Mouse (Mus musculus): ENCODE results near the gene Slc12a3. TPM values are rescaled to one million over a fixed set of nuclear protein-coding genes. Genes with fewer than 3 reads are reported as not detected.

Gene Slc12a3
- polyA plus RNA-seq, 1 experiment, result 0.22 TPM

DNA sequence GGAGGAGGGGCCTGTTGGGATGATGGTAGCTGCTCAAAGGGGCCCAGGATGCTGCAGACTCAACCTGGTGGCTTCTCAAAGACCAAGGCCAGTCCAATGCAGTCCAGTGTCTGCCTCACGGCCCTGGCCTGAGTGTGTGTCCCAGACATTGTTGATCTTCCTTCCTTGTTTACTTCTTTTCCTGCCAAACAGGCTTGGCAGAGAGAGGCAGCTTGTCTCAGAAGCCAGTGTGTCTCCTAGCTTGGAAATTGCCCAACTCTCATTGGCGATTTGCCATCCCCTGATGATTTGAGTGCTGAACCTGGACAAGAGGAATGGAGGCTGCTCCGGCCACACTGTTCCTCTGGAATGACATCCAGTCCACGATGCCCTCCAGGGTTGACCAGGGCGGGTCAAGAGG is 29.5 kb downstream of the Slc12a3 start:
- no peak for TF ChIP-seq CTCF (IDR thresholded peaks at IDR 0.05; ENCODE audit: extremely low read depth, insufficient read length, insufficient replicate concordance, low read depth, low read length)
- no peak for TF ChIP-seq POLR2A (IDR thresholded peaks at IDR 0.05; ENCODE audit: low read depth, low read length)
- H3K4me1 ChIP-seq (ENCODE audit: control insufficient read depth, insufficient read depth, insufficient read length, low read length), result peaks cover 51% of the 10 kb centered on the region; the same call in 1 of the 2 replicates
- H3K27ac ChIP-seq (ENCODE audit: insufficient read depth, low read depth, low read length), result peak overlapping the region; percentile 17; the same call in 1 of the 2 replicates
- 25% methylated on average over 5 of the region's 5 CpGs for WGBS
- H3K36me3 ChIP-seq (ENCODE audit: control insufficient read depth, insufficient read depth, low read length), result no peaks in the 10 kb centered on the region
- no peak overlapping the region for H3K4me3 ChIP-seq (ENCODE audit: low read depth, low read length)
- no peaks in the 10 kb centered on the region for H3K27me3 ChIP-seq (ENCODE audit: control insufficient read depth, insufficient read depth, low read length)

DNA sequence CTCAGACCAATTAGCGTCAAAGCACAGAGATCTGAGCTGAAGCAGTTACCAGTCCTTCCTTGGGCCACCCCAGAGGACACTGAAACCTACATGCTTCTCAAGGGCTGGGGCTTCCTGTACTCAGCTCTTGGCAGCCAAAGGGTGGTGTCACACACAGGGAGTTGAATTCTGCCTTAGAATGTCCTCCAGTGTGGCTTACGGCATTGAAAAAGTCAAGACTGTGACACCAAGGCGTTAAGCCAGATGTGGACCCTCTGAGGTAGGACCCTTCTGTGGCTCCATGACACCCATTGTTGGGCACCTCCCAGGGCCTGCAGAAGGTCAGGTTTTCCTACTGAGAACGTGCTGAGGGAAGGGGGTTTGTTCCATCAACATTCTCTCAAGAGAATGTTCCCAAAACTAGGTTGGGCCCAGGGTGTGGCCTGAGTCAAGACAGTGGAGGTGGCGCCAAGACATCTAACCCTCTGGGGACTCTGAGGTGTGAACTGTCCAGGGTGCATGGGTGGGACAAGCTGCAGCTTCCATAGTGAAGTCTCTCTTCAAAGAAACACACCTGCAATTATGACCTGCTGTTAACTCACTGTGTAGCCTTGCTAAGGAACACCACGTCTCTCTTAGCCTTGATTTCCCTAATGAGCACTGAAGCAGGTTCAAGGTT is 32.9 kb downstream of the Slc12a3 start:
- Histone ChIP-seq H3K4me3 (ENCODE audit: low read depth, low read length) (no peak overlapping the region), H3K4me1 (ENCODE audit: control insufficient read depth, insufficient read depth, insufficient read length, low read length) (peaks cover 58% of the 10 kb centered on the region), H3K36me3 (ENCODE audit: control insufficient read depth, insufficient read depth, low read length) (no peaks in the 10 kb centered on the region), H3K27me3 (ENCODE audit: control insufficient read depth, insufficient read depth, low read length) (no peaks in the 10 kb centered on the region), H3K27ac (ENCODE audit: insufficient read depth, low read depth, low read length) (peak overlapping the region; percentile 75)
- 57% methylated on average over 6 of the region's 6 CpGs for WGBS
- no peak for TF ChIP-seq POLR2A (IDR thresholded peaks at IDR 0.05; ENCODE audit: low read depth, low read length)
- no peak for TF ChIP-seq CTCF (IDR thresholded peaks at IDR 0.05; ENCODE audit: extremely low read depth, insufficient read length, insufficient replicate concordance, low read depth, low read length)

- Histone ChIP-seq H3K27me3 (ENCODE audit: control insufficient read depth, insufficient read depth, low read length) (no peaks in the 10 kb centered on the region), H3K4me3 (ENCODE audit: low read depth, low read length) (no peak overlapping the region), H3K36me3 (ENCODE audit: control insufficient read depth, insufficient read depth, low read length) (no peaks in the 10 kb centered on the region), H3K27ac (ENCODE audit: insufficient read depth, low read depth, low read length) (peak overlapping the region; percentile 96), H3K4me1 (ENCODE audit: control insufficient read depth, insufficient read depth, insufficient read length, low read length) (peaks cover 58% of the 10 kb centered on the region)
- TF ChIP-seq CTCF (IDR thresholded peaks at IDR 0.05; ENCODE audit: extremely low read depth, insufficient read length, insufficient replicate concordance, low read depth, low read length) (no peak), POLR2A (IDR thresholded peaks at IDR 0.05; ENCODE audit: low read depth, low read length) (0 out of 2 replicates have a peak, but pooled peaks have one; percentile 5)
- WGBS, result 13% methylated on average over 7 of the region's 7 CpGs
These were observed 33.7 kb downstream of the Slc12a3 start for GRCm38 (mm10) chr8:94362607-94363239.

DNA sequence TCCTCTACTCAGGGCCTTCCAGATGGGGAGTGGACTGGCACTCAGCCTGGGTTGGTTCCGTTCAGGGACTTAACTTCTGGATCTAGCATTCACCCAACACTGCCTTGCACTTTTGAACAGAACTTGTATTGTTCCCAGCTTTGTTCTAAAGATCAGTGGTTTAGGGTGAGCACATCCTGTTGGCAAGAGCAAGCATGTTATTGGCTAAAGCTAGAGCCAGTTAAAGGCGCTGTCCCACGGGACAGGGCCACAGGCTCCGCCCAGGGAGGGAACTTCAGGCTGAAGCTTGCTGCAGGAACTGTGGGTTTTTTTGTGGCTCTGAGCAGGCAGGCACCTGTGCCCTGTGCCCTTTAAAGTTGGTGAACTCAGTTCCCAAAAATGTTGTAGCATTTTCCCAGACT is 34.3 kb downstream of the Slc12a3 start:
- peak overlapping the region; percentile 96 for H3K27ac ChIP-seq (ENCODE audit: insufficient read depth, low read depth, low read length)
- TF ChIP-seq POLR2A (IDR thresholded peaks at IDR 0.05; ENCODE audit: low read depth, low read length) (peak; percentile 51; the same call in 1 of the 2 replicates), CTCF (IDR thresholded peaks at IDR 0.05; ENCODE audit: extremely low read depth, insufficient read length, insufficient replicate concordance, low read depth, low read length) (peak; percentile 6; the same call in 1 of the 2 replicates)
- H3K36me3 ChIP-seq (ENCODE audit: control insufficient read depth, insufficient read depth, low read length), result no peaks in the 10 kb centered on the region
- no peak overlapping the region for H3K4me3 ChIP-seq (ENCODE audit: low read depth, low read length)
- H3K4me1 ChIP-seq (ENCODE audit: control insufficient read depth, insufficient read depth, insufficient read length, low read length), result peaks cover 58% of the 10 kb centered on the region
- 3% methylated on average over 4 of the region's 4 CpGs for WGBS
- H3K27me3 ChIP-seq (ENCODE audit: control insufficient read depth, insufficient read depth, low read length), result no peaks in the 10 kb centered on the region

- Histone ChIP-seq H3K4me3 (ENCODE audit: low read depth, low read length) (no peak overlapping the region), H3K27ac (ENCODE audit: insufficient read depth, low read depth, low read length) (peak overlapping the region; percentile 96), H3K27me3 (ENCODE audit: control insufficient read depth, insufficient read depth, low read length) (no peaks in the 10 kb centered on the region)
These were observed 34.9 kb downstream of the Slc12a3 start for GRCm38 (mm10) chr8:94363906-94364305.

GRCm38 (mm10) chr8:94364686-94365312 is 35.8 kb downstream of the Slc12a3 start:
- Histone ChIP-seq H3K4me3 (ENCODE audit: low read depth, low read length) (no peak overlapping the region), H3K4me1 (ENCODE audit: control insufficient read depth, insufficient read depth, insufficient read length, low read length) (peaks cover 52% of the 10 kb centered on the region), H3K27me3 (ENCODE audit: control insufficient read depth, insufficient read depth, low read length) (no peaks in the 10 kb centered on the region), H3K36me3 (ENCODE audit: control insufficient read depth, insufficient read depth, low read length) (no peaks in the 10 kb centered on the region), H3K27ac (ENCODE audit: insufficient read depth, low read depth, low read length) (peak overlapping the region; percentile 96)
- 85% methylated on average over 6 of the region's 6 CpGs for WGBS
- no peak for TF ChIP-seq CTCF (IDR thresholded peaks at IDR 0.05; ENCODE audit: extremely low read depth, insufficient read length, insufficient replicate concordance, low read depth, low read length)
- no peak for TF ChIP-seq POLR2A (IDR thresholded peaks at IDR 0.05; ENCODE audit: low read depth, low read length)

More at GRCm38 (mm10) chr8:94363906-94364305, 34.9 kb downstream of the Slc12a3 start:
- Histone ChIP-seq H3K4me1 (ENCODE audit: control insufficient read depth, insufficient read depth, insufficient read length, low read length) (peaks cover 52% of the 10 kb centered on the region), H3K36me3 (ENCODE audit: control insufficient read depth, insufficient read depth, low read length) (no peaks in the 10 kb centered on the region)
- WGBS, result 22% methylated on average over 2 of the region's 2 CpGs
- TF ChIP-seq CTCF (IDR thresholded peaks at IDR 0.05; ENCODE audit: extremely low read depth, insufficient read length, insufficient replicate concordance, low read depth, low read length), result no peak
- no peak for TF ChIP-seq POLR2A (IDR thresholded peaks at IDR 0.05; ENCODE audit: low read depth, low read length)
